Mouse (Mus musculus): ENCODE data around the gene Rxra.

GRCm38 (mm10) chr2:27710871-27711382 lies 34.7 kb downstream of the Rxra start:
- TF ChIP-seq CTCF (IDR thresholded peaks at IDR 0.05; ENCODE audit: low read depth, low read length) (no peak), POLR2A (IDR thresholded peaks at IDR 0.05; ENCODE audit: extremely low read depth, insufficient read depth, low read length) (no peak)

All from liver, adult 2 months (tissue).